Mouse (Mus musculus): ENCODE data around the gene Fbn1.

GRCm38 (mm10) chr2:125263056-125263455, 244.7 kb downstream of the Fbn1 start:
- no peak for TF ChIP-seq CTCF (IDR thresholded peaks at IDR 0.05; ENCODE audit: low read depth)
- TF ChIP-seq EP300 (IDR thresholded peaks at IDR 0.05; ENCODE audit: low read depth), result no peak

Measured in liver, embryonic 14.5 days (tissue).